Mouse (Mus musculus) activated CD4-positive, CD25-positive, alpha-beta regulatory T cell (primary cell): ENCODE results near the gene Scn10a. TPM values are rescaled to one million over a fixed set of nuclear protein-coding genes. Genes with fewer than 3 reads are reported as not detected.

ENCODE experiments used
- polyA plus RNA-seq, 2 experiments: library from polyadenylated mRNA; unstranded; fragments of 100-300 nt; shearing (Covaris generic); gene quantifications; one replicate each; pipeline ENCODE4 v1.2.1; 2017

The Scn10a gene
- polyA plus RNA-seq, result under 1 TPM in 1 of 2 experiments, not detected in 1; 0.05 TPM

GRCm38 (mm10) chr9:119719222-119719621, at the start of gene Scn10a:
TSS of gene Scn10a (minus strand) at chr9:119719322.

GRCm38 (mm10) chr9:119578636-119579438, 140.3 kb downstream of the Scn10a start, which contains the start of gene Scn5a:
TSS of gene Scn5a (minus strand) at chr9:119579016.

Other genes starting within 250 kb of the Scn10a start
- under 1 TPM in 1 of 2 experiments, not detected in 1; 0.02 TPM for gene Scn5a, start 140.3 kb downstream of the Scn10a start, polyA plus RNA-seq
- under 1 TPM; 0.15 to 0.69 TPM for gene Scn11a, start 106.1 kb upstream of the Scn10a start, polyA plus RNA-seq
- 10 to 100 TPM; 45.5 to 52.8 TPM for gene Wdr48, start 175.6 kb upstream of the Scn10a start, polyA plus RNA-seq
- gene Gorasp1, start 218.2 kb upstream of the Scn10a start, polyA plus RNA-seq, result 10 to 100 TPM in 1 of 2 experiments, 1 to 10 TPM in 1; 6.1 to 10.3 TPM
- under 1 TPM in 1 of 2 experiments, not detected in 1; 0.08 TPM for gene Ttc21a, start 218.3 kb upstream of the Scn10a start, polyA plus RNA-seq